ENCODE assay signal across 9 mouse cellular contexts in the genomic region with DNA sequence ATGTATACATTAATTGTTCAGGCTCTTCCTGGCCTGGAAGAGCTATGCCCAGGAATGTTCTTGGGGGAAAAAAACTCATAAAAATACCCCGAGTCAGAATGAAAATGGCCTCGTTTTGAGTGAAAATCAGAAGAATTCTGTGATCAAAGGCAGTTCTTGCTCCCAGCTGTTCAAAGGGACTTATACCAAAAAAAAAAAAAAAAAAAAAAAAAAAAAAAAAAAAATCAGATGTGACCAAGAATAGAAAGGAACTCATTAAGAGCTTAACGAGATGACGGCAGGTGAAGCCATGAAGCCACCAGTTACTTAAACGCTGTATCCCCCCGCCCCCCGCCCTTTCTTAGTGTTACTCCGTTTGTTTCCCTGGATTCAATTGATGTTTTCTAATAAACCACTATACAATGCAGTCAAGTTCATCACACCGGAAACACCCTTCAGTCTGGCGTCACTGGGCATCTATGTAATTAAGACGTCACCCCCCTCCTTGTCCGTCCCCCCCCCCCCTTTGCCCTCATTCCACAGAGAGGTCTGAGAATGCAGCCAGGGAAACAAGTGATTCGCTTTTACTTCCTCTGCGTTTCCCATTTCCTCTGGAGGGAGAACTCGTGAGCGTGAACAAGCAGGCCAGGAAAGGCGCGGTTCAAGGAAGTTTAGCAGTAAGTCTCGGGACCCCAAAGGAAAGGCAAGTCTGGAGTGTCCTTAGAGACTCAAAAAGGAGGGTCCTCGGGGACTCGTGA.
A peak's percentile ranks its signal among the peaks of the same experiment; 100 is the strongest.
DNase-seq lines count a peak whose midpoint lies in the region; ATAC-seq and TF ChIP-seq lines count a peak whose summit lies in the region.
"Had no signal": no experiment of that assay in that cellular context is flagged by ENCODE, and none has a peak within 500 bp of the region (broad histone marks: within the 10 kb centered on the region; RNA-seq: fewer than 3 reads in every experiment).

No protein-coding gene starts in this region.

- TF ChIP-seq POLR2A in thymus, adult 2 months (IDR thresholded peaks at IDR 0.05; ENCODE audit: control insufficient read depth, extremely low read depth, insufficient read depth, low read length, poor library complexity): no peak

- intact Hi-C loops in left cerebral cortex, adult 2 months (cut with DNase I): no loop called here

- peak overlapping the region; percentile 10; the same call in 1 of the 2 replicates for H3K4me2 ChIP-seq in intestine, postnatal 0 days (replicated peaks; ENCODE audit: low read depth)

- H3K27ac ChIP-seq in intestine, postnatal 0 days (ENCODE audit: low read depth, low read length): no peak overlapping the region
- no peak overlapping the region for H3K27ac ChIP-seq in thymus, adult 2 months (ENCODE audit: control insufficient read depth, insufficient read depth, low read length)
- H3K27ac ChIP-seq in left cerebral cortex, adult 2 months: no peak overlapping the region

- no peak for ATAC-seq in intestine, postnatal 0 days

- no peaks in the 10 kb centered on the region for H3K36me3 ChIP-seq in intestine, postnatal 0 days (ENCODE audit: control insufficient read depth, insufficient read depth)
- no peaks in the 10 kb centered on the region for H3K36me3 ChIP-seq in thymus, adult 2 months (ENCODE audit: control insufficient read depth, insufficient read depth, low read length)

- H3K27me3 ChIP-seq in intestine, postnatal 0 days (replicated peaks; ENCODE audit: control insufficient read depth, insufficient read depth, low read length): no peaks in the 10 kb centered on the region
- H3K27me3 ChIP-seq in thymus, adult 2 months (ENCODE audit: control insufficient read depth, insufficient read depth, low read length): no peaks in the 10 kb centered on the region

- H3K4me3 ChIP-seq in intestine, postnatal 0 days (ENCODE audit: low read depth, low read length): no peak overlapping the region
- no peak overlapping the region for H3K4me3 ChIP-seq in thymus, adult 2 months (ENCODE audit: control insufficient read depth, insufficient read depth, low read length)
- H3K4me3 ChIP-seq in left cerebral cortex, adult 2 months: no peak overlapping the region
- H3K4me3 ChIP-seq: myocyte had no signal

- H3K9ac ChIP-seq in intestine, postnatal 0 days (ENCODE audit: low read depth, low read length): no peak overlapping the region

- no peaks in the 10 kb centered on the region for H3K9me3 ChIP-seq in intestine, postnatal 0 days (ENCODE audit: control insufficient read depth)

- no peak for TF ChIP-seq CTCF in intestine, postnatal 0 days (IDR thresholded peaks at IDR 0.05; ENCODE audit: low read depth)
- no peak for TF ChIP-seq CTCF in thymus, adult 2 months (IDR thresholded peaks at IDR 0.05; ENCODE audit: borderline replicate concordance, control insufficient read depth, extremely low read depth, insufficient read depth, low read length, poor library complexity)
- no peak for TF ChIP-seq CTCF in left cerebral cortex, adult 2 months (IDR thresholded peaks at IDR 0.05)

- 53% methylated on average over 21 of the region's 21 CpGs for WGBS in intestine, postnatal 0 days
- 22% methylated on average over 21 of the region's 21 CpGs for WGBS in thymus, adult 2 months

- H3K4me1 ChIP-seq in intestine, postnatal 0 days (replicated peaks; ENCODE audit: control insufficient read depth, insufficient read depth, low read length): no peaks in the 10 kb centered on the region
- no peaks in the 10 kb centered on the region for H3K4me1 ChIP-seq in thymus, adult 2 months (replicated peaks; ENCODE audit: control insufficient read depth, insufficient read depth, low read length)

- peak; percentile 54 for DNase-seq in embryo, embryonic 10 days (ENCODE audit: low spot score)
- peak; percentile 35 for DNase-seq in forelimb bud, embryonic 11.5 days (ENCODE audit: low read depth, low spot score)
- DNase-seq in lung, postnatal 10 days: peak; percentile 59
- no peak for DNase-seq in thymus, adult 2 months
- DNase-seq in left cerebral cortex, adult 2 months (ENCODE audit: extremely low spot score in 1 of 2, low spot score in 2 of 2): no peak
- DNase-seq in cerebellum, adult 11 months: no peak
- no peak for DNase-seq in urinary bladder, adult 2 months (ENCODE audit: low spot score)

Comparison
In these comparisons a context has a peak if more than half of its experiments do, and no peak if none do; other contexts are left out.
1. DNase-seq: peak in embryo, embryonic 10 days (single experiment), forelimb bud, embryonic 11.5 days (single experiment) and lung, postnatal 10 days (single experiment); none in thymus, adult 2 months (single experiment), left cerebral cortex, adult 2 months (0 of 2), cerebellum, adult 11 months (single experiment) and urinary bladder, adult 2 months (single experiment).